Mouse (Mus musculus) R1 (cell line): ENCODE measurements around the gene Hbb-bh1.
A peak's percentile ranks its signal among the peaks of the same experiment; 100 is the strongest.
"Not testable (repeated sequence)": the region's sequence is repeated elsewhere in the genome, so short reads cannot be mapped to it uniquely, and the experiment has no call there.

Experiments used
- DNase-seq: peaks from one replicate; pipeline ENCODE4 v3.0.0-alpha.2; 2018; ENCODE audit warnings: low read depth, low spot score

Gene Hbb-bh1

GRCm38 (mm10) chr7:103843034-103843433 is at the start of gene Hbb-bh1:
Hbb-bh1 (minus strand) TSS chr7:103843164.
- DNase-seq, result no peak

GRCm38 (mm10) chr7:103886152-103886551 is 43.2 kb upstream of the Hbb-bh1 start, which contains the start of gene Olfr66:
Olfr66 (minus strand) TSS chr7:103886252.
- DNase-seq, result no peak

- no peak for DNase-seq
Observed at GRCm38 (mm10) chr7:103877093-103877492, 34.1 kb upstream of the Hbb-bh1 start.

- no peak for DNase-seq
Observed at GRCm38 (mm10) chr7:103874451-103874850, 31.5 kb upstream of the Hbb-bh1 start.

- DNase-seq, result no peak
Observed at GRCm38 (mm10) chr7:103873064-103873463, 30.1 kb upstream of the Hbb-bh1 start.

- DNase-seq, result no peak
Observed at GRCm38 (mm10) chr7:103870667-103871066, 27.7 kb upstream of the Hbb-bh1 start.

GRCm38 (mm10) chr7:103865716-103866115 is 22.8 kb upstream of the Hbb-bh1 start:
- no peak for DNase-seq

GRCm38 (mm10) chr7:103861531-103861930 is 18.6 kb upstream of the Hbb-bh1 start:
- no peak for DNase-seq

GRCm38 (mm10) chr7:103860855-103861254 is 17.9 kb upstream of the Hbb-bh1 start:
- DNase-seq, result peak; percentile 91

- no peak for DNase-seq
Observed at GRCm38 (mm10) chr7:103859076-103859475, 16.1 kb upstream of the Hbb-bh1 start.

GRCm38 (mm10) chr7:103854669-103855068 is 11.7 kb upstream of the Hbb-bh1 start:
- DNase-seq, result no peak

- no peak for DNase-seq
Observed at GRCm38 (mm10) chr7:103853090-103853489, 10.1 kb upstream of the Hbb-bh1 start, which contains the start of gene Hbb-y. Hbb-y (minus strand) TSS chr7:103853216.

GRCm38 (mm10) chr7:103844525-103845325 is 1.8 kb upstream of the Hbb-bh1 start:
- no peak for DNase-seq

GRCm38 (mm10) chr7:103840268-103840667 is 2.7 kb downstream of the Hbb-bh1 start, which contains the start of gene Hbb-bh2:
Hbb-bh2 (minus strand) TSS chr7:103840520.
- DNase-seq, result no peak

- DNase-seq, result no peak
Observed at GRCm38 (mm10) chr7:103827808-103828207, 15.2 kb downstream of the Hbb-bh1 start, which contains the start of gene Hbb-bs. Hbb-bs (minus strand) TSS chr7:103828096.

GRCm38 (mm10) chr7:103827139-103827538 is 15.8 kb downstream of the Hbb-bh1 start:
- not testable (repeated sequence) for DNase-seq

GRCm38 (mm10) chr7:103826255-103826887 is 16.6 kb downstream of the Hbb-bh1 start:
- DNase-seq, result no peak

GRCm38 (mm10) chr7:103825536-103826254 is 17.3 kb downstream of the Hbb-bh1 start:
- no peak for DNase-seq

- no peak for DNase-seq
Observed at GRCm38 (mm10) chr7:103824597-103824996, 18.4 kb downstream of the Hbb-bh1 start.

GRCm38 (mm10) chr7:103815085-103815484 is 27.9 kb downstream of the Hbb-bh1 start:
- not testable (repeated sequence) for DNase-seq

- no peak for DNase-seq
Observed at GRCm38 (mm10) chr7:103813766-103814165, 29.2 kb downstream of the Hbb-bh1 start, which contains the start of gene Hbb-bt. Hbb-bt (minus strand) TSS chr7:103813996.

GRCm38 (mm10) chr7:103813152-103813551 is 29.8 kb downstream of the Hbb-bh1 start:
- not testable (repeated sequence) for DNase-seq
